ENCODE assay signal across 16 mouse cellular contexts in the genomic region with DNA sequence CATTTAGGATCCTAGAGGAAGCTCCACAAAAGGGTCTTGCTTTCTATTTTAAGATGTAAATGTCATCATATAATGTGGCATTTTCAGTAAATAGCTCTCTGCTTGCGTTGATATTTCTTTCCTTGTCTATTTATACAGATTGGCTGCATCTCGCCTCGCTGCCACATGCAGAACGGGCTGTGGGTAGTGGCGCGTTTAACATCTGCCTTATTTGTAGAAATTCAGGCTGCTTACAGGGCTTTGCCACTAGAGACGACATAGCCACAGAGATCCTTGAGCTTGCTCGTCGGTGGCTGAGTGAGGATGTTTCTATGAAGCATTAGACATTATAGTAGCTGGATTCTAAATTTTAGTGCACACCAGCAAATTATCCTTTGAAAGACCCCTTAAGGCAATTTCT. TPM values are rescaled to one million over a fixed set of nuclear protein-coding genes. Genes with fewer than 3 reads are reported as not detected.
A peak's percentile ranks its signal among the peaks of the same experiment; 100 is the strongest.
DNase-seq lines count a peak whose midpoint lies in the region; ATAC-seq and TF ChIP-seq lines count a peak whose summit lies in the region.
"Had no signal": no experiment of that assay in that cellular context is flagged by ENCODE, and none has a peak within 500 bp of the region (broad histone marks: within the 10 kb centered on the region; RNA-seq: fewer than 3 reads in every experiment).

No protein-coding gene starts in this region.

- H3K27ac ChIP-seq in forebrain, embryonic 14.5 days (ENCODE audit: low read depth, low read length), result no peak overlapping the region
- no peak overlapping the region for H3K27ac ChIP-seq in forebrain, embryonic 11.5 days (ENCODE audit: low read depth, low read length)
- no peak overlapping the region for H3K27ac ChIP-seq in lung, postnatal 0 days (ENCODE audit: low read length)
- H3K27ac ChIP-seq: kidney, embryonic 15.5 days had no signal

- TF ChIP-seq CTCF in lung, postnatal 0 days (IDR thresholded peaks at IDR 0.05), result peak; percentile 44

- no peaks in the 10 kb centered on the region for H3K36me3 ChIP-seq in forebrain, embryonic 14.5 days (ENCODE audit: control insufficient read depth, insufficient read depth, low read length)
- H3K36me3 ChIP-seq in forebrain, embryonic 11.5 days (ENCODE audit: control insufficient read depth, insufficient read depth, low read length), result no peaks in the 10 kb centered on the region
- no peaks in the 10 kb centered on the region for H3K36me3 ChIP-seq in lung, postnatal 0 days (ENCODE audit: insufficient read depth, low read length)
- H3K36me3 ChIP-seq: kidney, embryonic 15.5 days had no signal

- H3K4me1 ChIP-seq in forebrain, embryonic 14.5 days (ENCODE audit: control insufficient read depth, insufficient read depth, low read length), result no peaks in the 10 kb centered on the region
- no peaks in the 10 kb centered on the region for H3K4me1 ChIP-seq in forebrain, embryonic 11.5 days (replicated peaks; ENCODE audit: control insufficient read depth, insufficient read depth, low read length)
- H3K4me1 ChIP-seq in lung, postnatal 0 days (ENCODE audit: insufficient read depth, low read depth, low read length), result peaks cover 8% of the 10 kb centered on the region; the same call in 1 of the 2 replicates

- peak; percentile 70 for DNase-seq in forebrain, embryonic 14.5 days (ENCODE audit: low spot score)
- no peak for DNase-seq in forebrain, embryonic 11.5 days (ENCODE audit: low spot score)
- no peak for DNase-seq in lung, postnatal 0 days (ENCODE audit: low spot score)
- DNase-seq in lung, postnatal 14 days, result no peak
- DNase-seq in layer of hippocampus, postnatal 36 days, result peak; percentile 18 to 30
- DNase-seq in right cerebral cortex, postnatal 14 days, result peak; percentile 47
- no peak for DNase-seq in adrenal gland, postnatal 4 days (ENCODE audit: low spot score in 2 of 2)
- DNase-seq in cerebellum, postnatal 14 days, result no peak
- DNase-seq: liver; lung, postnatal 4 days had no signal

- no peaks in the 10 kb centered on the region for H3K9me3 ChIP-seq in forebrain, embryonic 14.5 days (replicated peaks; ENCODE audit: control insufficient read depth, low read length)
- no peaks in the 10 kb centered on the region for H3K9me3 ChIP-seq in forebrain, embryonic 11.5 days (ENCODE audit: control insufficient read depth, low read length)
- H3K9me3 ChIP-seq in lung, postnatal 0 days (ENCODE audit: low read length), result no peaks in the 10 kb centered on the region
- H3K9me3 ChIP-seq: kidney, embryonic 15.5 days had no signal

- WGBS in forebrain, embryonic 14.5 days, result 74% methylated on average over 9 of the region's 9 CpGs
- WGBS in forebrain, embryonic 11.5 days, result 90% methylated on average over 9 of the region's 9 CpGs
- WGBS in lung, postnatal 0 days, result 76% methylated on average over 9 of the region's 9 CpGs

- no peak overlapping the region for H3K4me2 ChIP-seq in forebrain, embryonic 14.5 days (ENCODE audit: low read length)
- no peak overlapping the region for H3K4me2 ChIP-seq in forebrain, embryonic 11.5 days (ENCODE audit: low read depth, low read length, severe bottlenecking)
- H3K4me2 ChIP-seq in lung, postnatal 0 days (replicated peaks; ENCODE audit: low read depth, low read length), result no peak overlapping the region
- H3K4me2 ChIP-seq: kidney, embryonic 15.5 days had no signal

- H3K4me3 ChIP-seq in forebrain, embryonic 14.5 days (ENCODE audit: low read depth, low read length), result no peak overlapping the region
- no peak overlapping the region for H3K4me3 ChIP-seq in forebrain, embryonic 11.5 days (ENCODE audit: low read depth, low read length)
- no peak overlapping the region for H3K4me3 ChIP-seq in lung, postnatal 0 days (ENCODE audit: low read depth, low read length)
- H3K4me3 ChIP-seq: kidney, embryonic 15.5 days had no signal

- ATAC-seq in forebrain, embryonic 14.5 days, result peak; percentile 48; the same call in 1 of the 2 replicates
- no peak for ATAC-seq in forebrain, embryonic 11.5 days (replicated peaks; ENCODE audit: low FRiP score)
- ATAC-seq in lung, postnatal 0 days, result no peak

- no peak overlapping the region for H3K9ac ChIP-seq in forebrain, embryonic 14.5 days (ENCODE audit: low read length)
- no peak overlapping the region for H3K9ac ChIP-seq in forebrain, embryonic 11.5 days (ENCODE audit: low read length)
- no peak overlapping the region for H3K9ac ChIP-seq in lung, postnatal 0 days (replicated peaks; ENCODE audit: low read depth)
- H3K9ac ChIP-seq: kidney, embryonic 15.5 days had no signal

- H3K27me3 ChIP-seq in forebrain, embryonic 14.5 days (replicated peaks; ENCODE audit: control insufficient read depth, insufficient read depth, low read length), result no peaks in the 10 kb centered on the region
- H3K27me3 ChIP-seq in forebrain, embryonic 11.5 days (ENCODE audit: control insufficient read depth, insufficient read depth, low read length), result no peaks in the 10 kb centered on the region
- no peaks in the 10 kb centered on the region for H3K27me3 ChIP-seq in lung, postnatal 0 days (replicated peaks; ENCODE audit: insufficient read depth, low read length)
- H3K27me3 ChIP-seq: kidney, embryonic 15.5 days had no signal

- TF ChIP-seq EP300 in lung, postnatal 0 days (IDR thresholded peaks at IDR 0.05), result no peak

RNA-seq across cellular contexts. Expression of gene Gm815, which starts 2.5 kb away (rescaled TPM):
- polyA plus RNA-seq in forebrain, embryonic 14.5 days (2014; fragmentation: Nextera tagmentation; extraction: Ambion mirVana), result not detected in 2 replicates
- polyA plus RNA-seq in forebrain, embryonic 11.5 days (2014; fragmentation: Nextera tagmentation; extraction: Ambion mirVana), result not detected in 2 replicates
- polyA plus RNA-seq in lung, postnatal 0 days (2015; fragmentation: Nextera tagmentation; extraction: Ambion mirVana), result 0.16 TPM in 1 of 2 replicates, not detected in the other
- not detected for total RNA-seq in layer of hippocampus, postnatal 36 days (2021)
- total RNA-seq in adrenal gland, postnatal 4 days (2021), result not detected
- total RNA-seq: gastrocnemius, adult 8-10 months; MEL had no signal
- polyA plus RNA-seq: embryonic facial prominence, embryonic 11.5 days; heart, embryonic 14.5 days; kidney, embryonic 15.5 days; neural tube, embryonic 11.5 days had no signal

Comparison
In these comparisons a context has a peak if more than half of its experiments do, and no peak if none do; other contexts are left out.
1. DNase-seq: peak in forebrain, embryonic 14.5 days (single experiment), layer of hippocampus, postnatal 36 days (2 of 2) and right cerebral cortex, postnatal 14 days (single experiment); none in forebrain, embryonic 11.5 days (single experiment), lung, postnatal 0 days (single experiment), lung, postnatal 14 days (single experiment), adrenal gland, postnatal 4 days (0 of 2) and cerebellum, postnatal 14 days (0 of 2).